Mouse (Mus musculus) midbrain, embryonic 11.5 days (tissue): ENCODE data around the gene Ppp2r5e. TPM values are rescaled to one million over a fixed set of nuclear protein-coding genes. Genes with fewer than 3 reads are reported as not detected.

Experiments used
- ATAC-seq: fragments of 200-750 bp; cut with Nextera tagmentation; 2 replicates; pipeline ENCODE4 v1.8.0; 2017; ENCODE audit warnings: moderate TSS enrichment, moderate library complexity; ENCODE audit not compliant: low FRiP score
- DNase-seq: peaks from one replicate; pipeline ENCODE4 v3.0.0; 2015; ENCODE audit warnings: low spot score; ENCODE audit errors: missing footprints
- H3K27ac ChIP-seq: fragments of 300-500 bp; sonication (generic); 2 replicates; pipeline ENCODE4 v1.5.1; 2014; ENCODE audit warnings: low read depth, low read length
- H3K27me3 ChIP-seq: fragments of 300-500 bp; sonication (generic); 2 replicates; pipeline ENCODE4 v1.6.1; 2014; ENCODE audit warnings: mild to moderate bottlenecking, low read length, moderate library complexity, mixed read lengths; ENCODE audit not compliant: control insufficient read depth, insufficient read depth
- H3K36me3 ChIP-seq: fragments of 300-500 bp; sonication (generic); 2 replicates; pipeline ENCODE4 v1.6.1; 2014; ENCODE audit warnings: mild to moderate bottlenecking, low read length, moderate library complexity, mixed read lengths; ENCODE audit not compliant: control insufficient read depth, insufficient read depth
- H3K4me1 ChIP-seq: fragments of 300-500 bp; sonication (generic); 2 replicates; pipeline ENCODE4 v1.6.1; 2014; ENCODE audit warnings: low read length; ENCODE audit not compliant: control insufficient read depth, insufficient read depth
- H3K4me2 ChIP-seq: fragments of 300-500 bp; sonication (generic); 2 replicates; pipeline ENCODE4 v1.6.1; 2014; ENCODE audit warnings: mild to moderate bottlenecking, moderate library complexity
- H3K4me3 ChIP-seq: fragments of 300-500 bp; sonication (generic); 2 replicates; pipeline ENCODE4 v1.5.1; 2014; ENCODE audit warnings: low read depth, low read length
- H3K9ac ChIP-seq: fragments of 300-500 bp; sonication (generic); 2 replicates; pipeline ENCODE4 v1.6.1; 2014; ENCODE audit warnings: low read length
- H3K9me3 ChIP-seq: fragments of 300-500 bp; sonication (generic); 2 replicates; pipeline ENCODE4 v1.6.1; 2016; ENCODE audit warnings: low read length; ENCODE audit not compliant: control insufficient read depth
- WGBS: fragments of 180-500 bp; shearing (Covaris S2); extraction: QIAGEN DNeasy Blood & Tissue Kit; methylation state at CpG from one replicate; pipeline ENCODE4 v1.1.7; 2014; 5-methylcytosine and 5-hydroxymethylcytosine counted together
- polyA plus RNA-seq: library from polyadenylated mRNA; unstranded; fragments of >200 nt; fragmentation: Nextera tagmentation; extraction: Ambion mirVana; gene quantifications from 2 replicates; pipeline ENCODE4 v1.2.1, GENCODE M21; 2014

Ppp2r5e gene
- polyA plus RNA-seq, 1 experiment from 2014 or later = 24.7 TPM

DNA sequence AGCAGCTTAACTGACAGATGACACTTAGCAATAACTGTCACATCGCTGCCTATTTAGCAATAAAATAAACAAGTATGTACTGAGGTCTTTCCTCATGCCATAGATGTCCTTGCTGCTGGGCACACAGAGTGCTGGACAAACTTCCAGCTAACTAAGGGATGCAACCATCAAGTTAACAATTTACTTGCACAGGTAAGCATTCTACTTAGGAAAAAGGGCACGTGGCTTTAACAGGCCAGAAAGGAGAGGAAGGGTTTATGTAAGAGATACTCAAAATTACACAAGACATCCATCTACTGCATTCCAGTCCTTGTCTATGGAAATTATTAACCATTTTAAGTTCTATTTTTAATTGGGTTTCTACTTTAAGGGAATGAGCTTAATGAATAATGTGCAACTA is 123.0 kb downstream of the Ppp2r5e start:
- WGBS = 95% methylated on average over 2 of the region's 2 CpGs
- H3K9me3 ChIP-seq = no peaks in the 10 kb centered on the region
- H3K4me1 ChIP-seq = no peaks in the 10 kb centered on the region

DNA sequence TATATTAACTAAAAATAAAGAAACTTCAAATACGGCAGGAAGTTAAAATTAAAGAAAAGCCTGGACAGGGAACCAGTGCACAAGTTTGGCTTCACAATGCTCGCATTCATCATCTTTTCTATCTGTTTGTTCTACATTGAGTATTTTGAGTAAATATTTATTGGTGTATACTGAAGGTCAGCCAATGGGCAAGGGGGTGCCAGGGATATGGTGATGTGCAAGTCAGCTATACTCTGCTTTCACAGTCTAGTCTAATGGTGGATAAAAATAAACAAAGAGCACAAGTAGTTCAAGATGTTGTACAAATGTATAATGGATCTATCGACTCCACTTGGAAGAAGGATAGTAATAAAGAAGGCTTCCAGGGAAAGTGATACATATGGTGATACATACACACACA is 123.9 kb downstream of the Ppp2r5e start:
- no peaks in the 10 kb centered on the region for H3K27me3 ChIP-seq
- no peaks in the 10 kb centered on the region for H3K9me3 ChIP-seq
- H3K4me3 ChIP-seq = no peak overlapping the region
- H3K9ac ChIP-seq = no peak overlapping the region
- H3K4me2 ChIP-seq = no peak overlapping the region
- no peak overlapping the region for H3K27ac ChIP-seq
- no peaks in the 10 kb centered on the region for H3K4me1 ChIP-seq
- DNase-seq (no peak), ATAC-seq (no peak)
- 92% methylated on average over 3 of the region's 3 CpGs for WGBS
- no peaks in the 10 kb centered on the region for H3K36me3 ChIP-seq

More for the DNA sequence above, 123.0 kb downstream of the Ppp2r5e start:
- Histone ChIP-seq H3K4me2 (no peak overlapping the region), H3K36me3 (no peaks in the 10 kb centered on the region), H3K4me3 (no peak overlapping the region), H3K27ac (no peak overlapping the region), H3K9ac (no peak overlapping the region), H3K27me3 (no peaks in the 10 kb centered on the region)
- DNase-seq (no peak), ATAC-seq (no peak)

DNA sequence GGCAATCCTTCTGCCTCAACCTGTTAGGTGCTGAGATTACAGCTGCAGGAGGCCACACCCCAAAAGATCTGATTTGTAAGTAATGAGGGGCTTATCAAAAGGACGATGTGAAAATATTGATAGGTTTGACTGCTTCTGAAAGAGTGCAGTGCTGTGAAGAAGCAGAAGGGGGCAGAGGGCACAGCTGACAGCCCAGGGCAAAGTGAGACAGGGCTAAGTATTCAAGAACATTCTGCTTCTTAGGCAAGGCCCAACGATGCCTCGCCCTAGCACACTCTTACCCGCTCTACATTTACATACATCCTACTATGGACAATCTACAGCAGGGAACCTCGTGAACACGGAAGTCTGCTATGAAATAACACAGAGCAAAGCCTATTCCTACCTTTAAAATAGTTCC is 128.2 kb downstream of the Ppp2r5e start:
- peaks cover 6% of the 10 kb centered on the region for H3K36me3 ChIP-seq
- DNase-seq (no peak), ATAC-seq (no peak)
- H3K4me1 ChIP-seq = no peaks in the 10 kb centered on the region
- no peaks in the 10 kb centered on the region for H3K9me3 ChIP-seq
- no peak overlapping the region for H3K9ac ChIP-seq
- H3K27me3 ChIP-seq = no peaks in the 10 kb centered on the region
- no peak overlapping the region for H3K27ac ChIP-seq
- no peak overlapping the region for H3K4me3 ChIP-seq
- 90% methylated on average over 6 of the region's 6 CpGs for WGBS
- no peak overlapping the region for H3K4me2 ChIP-seq

DNA sequence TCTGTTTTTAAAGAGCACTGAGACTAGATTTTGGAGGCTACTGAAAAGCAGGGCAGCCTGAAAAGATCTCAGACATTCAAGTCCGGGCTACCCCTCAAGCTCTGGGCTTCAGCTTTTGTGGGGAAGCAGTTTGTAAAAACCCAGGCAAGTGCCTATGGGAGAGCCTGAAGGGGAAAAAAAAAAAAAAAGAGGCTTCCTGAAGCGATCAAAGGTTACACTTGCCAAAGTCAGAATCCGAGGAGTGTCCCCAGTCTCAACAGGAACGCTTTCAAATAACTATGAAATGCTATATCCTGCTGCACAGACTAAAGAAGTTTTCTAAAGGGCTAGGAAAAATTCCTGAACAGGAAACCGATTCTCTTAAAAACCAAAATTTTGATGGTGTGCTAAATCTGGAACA is 128.9 kb downstream of the Ppp2r5e start:
- Histone ChIP-seq H3K27me3 (no peaks in the 10 kb centered on the region), H3K4me2 (no peak overlapping the region), H3K9me3 (no peaks in the 10 kb centered on the region), H3K9ac (no peak overlapping the region), H3K4me1 (no peaks in the 10 kb centered on the region), H3K36me3 (peaks cover 6% of the 10 kb centered on the region), H3K4me3 (no peak overlapping the region), H3K27ac (no peak overlapping the region)
- 84% methylated on average over 5 of the region's 5 CpGs for WGBS
- ATAC-seq (no peak), DNase-seq (no peak)

DNA sequence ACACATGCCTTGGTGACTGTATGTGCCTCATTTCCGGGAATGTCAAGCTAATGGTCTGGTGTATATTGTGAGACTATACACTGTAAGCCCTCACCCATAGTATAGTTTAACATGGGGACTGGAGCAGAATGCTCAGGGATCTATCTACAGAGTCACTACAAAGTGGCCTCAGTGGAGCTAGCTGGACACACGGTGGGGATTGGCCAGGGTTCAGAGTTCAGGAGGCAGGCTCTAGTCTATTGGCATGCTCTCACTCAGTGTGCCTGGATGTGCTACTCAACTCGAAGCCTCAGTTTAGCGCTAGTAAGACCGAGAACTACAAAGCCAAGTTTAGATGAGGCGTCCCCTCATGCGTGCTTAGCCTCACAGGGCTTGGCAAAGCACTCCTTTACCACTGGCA is 129.8 kb downstream of the Ppp2r5e start:
- 90% methylated on average over 7 of the region's 7 CpGs for WGBS

DNA sequence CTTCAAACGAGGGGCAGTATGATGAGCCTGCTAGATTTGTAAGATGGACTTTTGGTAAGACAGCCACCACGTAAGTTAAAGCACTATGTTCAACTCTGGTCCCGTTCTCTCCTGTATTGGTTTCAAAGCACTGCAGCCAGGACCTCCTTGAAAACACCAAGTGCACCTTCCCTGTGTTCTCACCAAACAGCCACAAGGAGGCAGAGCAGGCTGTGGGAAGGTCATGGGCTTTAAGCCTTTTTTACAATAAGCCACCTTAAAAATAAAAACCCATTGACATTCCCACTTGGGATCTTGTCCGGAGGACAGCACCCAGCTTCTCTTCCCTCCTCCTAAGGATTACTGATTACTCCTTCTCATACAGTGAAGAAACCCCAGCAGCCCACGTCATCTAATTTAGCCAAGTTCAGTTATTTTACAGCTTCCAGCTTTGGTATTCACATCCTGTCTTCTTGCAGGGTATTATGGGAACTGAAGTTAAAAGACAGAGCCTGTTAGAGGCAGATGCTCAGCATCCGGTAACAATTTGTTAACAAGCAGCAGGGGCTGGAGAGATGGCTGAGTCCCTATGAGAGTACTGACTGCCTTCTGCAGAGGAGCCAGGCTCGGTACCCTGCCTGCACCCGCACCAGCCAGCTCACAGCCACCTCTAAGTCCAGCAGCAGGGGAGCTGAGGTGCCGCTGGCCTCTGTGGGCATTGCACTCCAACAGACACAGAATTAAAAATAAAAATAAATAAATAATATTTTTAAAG is 131.9 kb downstream of the Ppp2r5e start:
- H3K27me3 ChIP-seq = no peaks in the 10 kb centered on the region
- no peak overlapping the region for H3K4me2 ChIP-seq
- H3K9me3 ChIP-seq = no peaks in the 10 kb centered on the region
- WGBS = 82% methylated on average over 9 of the region's 9 CpGs
- H3K9ac ChIP-seq = no peak overlapping the region
- H3K27ac ChIP-seq = no peak overlapping the region
- H3K4me1 ChIP-seq = no peaks in the 10 kb centered on the region
- no peak for DNase-seq
- H3K4me3 ChIP-seq = no peak overlapping the region
- peaks cover 10% of the 10 kb centered on the region for H3K36me3 ChIP-seq
- ATAC-seq = no peak

More for the DNA sequence above, 129.8 kb downstream of the Ppp2r5e start:
- H3K9me3 ChIP-seq = no peaks in the 10 kb centered on the region
- H3K4me3 ChIP-seq = no peak overlapping the region
- no peaks in the 10 kb centered on the region for H3K4me1 ChIP-seq
- no peak overlapping the region for H3K9ac ChIP-seq
- no peak for DNase-seq
- H3K27me3 ChIP-seq = no peaks in the 10 kb centered on the region
- no peak overlapping the region for H3K27ac ChIP-seq
- no peak for ATAC-seq
- H3K4me2 ChIP-seq = no peak overlapping the region
- H3K36me3 ChIP-seq = peaks cover 6% of the 10 kb centered on the region

DNA sequence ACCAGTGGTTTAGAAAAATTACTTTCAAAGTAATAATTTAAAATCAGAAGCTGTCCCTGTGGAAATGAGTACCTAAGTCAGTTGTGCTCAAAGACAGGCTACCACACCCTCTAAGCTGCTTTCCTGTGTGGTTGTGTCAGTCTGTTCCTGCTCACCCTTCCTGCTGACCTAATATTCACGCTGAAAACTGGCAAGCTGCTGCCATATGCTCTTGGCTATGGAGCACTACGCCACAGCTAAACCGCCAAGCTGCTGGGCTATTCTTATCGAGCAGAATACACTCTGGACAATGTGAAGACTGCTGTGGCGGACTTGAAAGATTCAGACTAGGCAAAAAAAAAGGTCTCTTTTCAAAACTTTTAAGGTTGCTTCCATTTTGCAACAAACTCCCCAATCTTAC is 135.5 kb downstream of the Ppp2r5e start:
- H3K9ac ChIP-seq = no peak overlapping the region
- ATAC-seq = no peak
- H3K36me3 ChIP-seq = peaks cover 10% of the 10 kb centered on the region
- H3K27ac ChIP-seq = no peak overlapping the region
- no peaks in the 10 kb centered on the region for H3K4me1 ChIP-seq
- H3K27me3 ChIP-seq = no peaks in the 10 kb centered on the region
- no peak overlapping the region for H3K4me2 ChIP-seq
- H3K4me3 ChIP-seq = no peak overlapping the region
- 93% methylated on average over 5 of the region's 5 CpGs for WGBS
- no peaks in the 10 kb centered on the region for H3K9me3 ChIP-seq
- DNase-seq = no peak

DNA sequence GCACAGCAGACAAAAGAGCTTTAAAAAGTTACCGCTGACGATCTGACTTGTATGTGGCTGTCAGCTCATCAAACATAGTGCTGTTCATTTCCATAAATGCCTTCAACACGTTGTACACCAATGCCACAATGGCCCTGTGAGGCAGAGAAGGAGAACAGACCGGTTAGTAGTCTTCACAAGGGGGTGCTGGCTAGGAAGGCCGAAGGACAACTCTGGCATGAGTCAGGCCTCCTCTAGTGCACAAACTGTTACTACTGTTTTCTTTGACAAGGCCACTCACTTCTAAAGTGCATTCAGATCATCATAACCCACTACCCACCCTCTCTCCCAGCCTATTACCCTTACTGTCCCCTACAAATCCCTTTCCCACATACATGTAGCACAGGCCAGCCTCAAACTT is 136.4 kb downstream of the Ppp2r5e start:
- Histone ChIP-seq H3K9ac (no peak overlapping the region), H3K4me3 (no peak overlapping the region), H3K27me3 (no peaks in the 10 kb centered on the region), H3K4me1 (no peaks in the 10 kb centered on the region), H3K4me2 (no peak overlapping the region), H3K9me3 (no peaks in the 10 kb centered on the region), H3K36me3 (peaks cover 7% of the 10 kb centered on the region; the same call in 1 of the 2 replicates), H3K27ac (no peak overlapping the region)
- DNase-seq = no peak
- ATAC-seq = no peak
- WGBS = 91% methylated on average over 5 of the region's 5 CpGs

DNA sequence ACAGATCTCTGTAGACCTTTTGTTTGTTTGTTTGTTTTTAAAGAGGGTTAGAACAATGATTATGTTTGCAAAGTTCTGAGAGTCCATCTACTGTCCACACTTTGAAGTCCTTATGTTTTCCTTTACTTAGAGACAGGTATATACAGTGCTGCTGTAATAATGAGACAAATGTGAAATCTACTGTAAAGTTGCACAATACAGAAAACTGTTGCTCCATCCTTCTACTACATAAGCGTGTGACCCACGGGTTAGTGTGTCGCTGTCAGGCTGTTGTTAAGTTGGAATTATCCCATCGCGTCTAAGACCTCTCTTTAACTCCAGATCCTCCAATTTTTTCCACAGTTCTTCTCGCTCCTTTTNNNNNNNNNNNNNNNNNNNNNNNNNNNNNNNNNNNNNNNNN is 142.6 kb downstream of the Ppp2r5e start:
- Histone ChIP-seq H3K4me1 (no peaks in the 10 kb centered on the region), H3K4me3 (no peak overlapping the region), H3K9ac (no peak overlapping the region), H3K4me2 (no peak overlapping the region), H3K9me3 (no peaks in the 10 kb centered on the region), H3K36me3 (0 out of 2 replicates have a peak, but pooled peaks cover 4% of the 10 kb centered on the region), H3K27me3 (no peaks in the 10 kb centered on the region), H3K27ac (no peak overlapping the region)
- ATAC-seq (no peak), DNase-seq (no peak)
- WGBS = 94% methylated on average over 6 of the region's 6 CpGs
